Mouse (Mus musculus) hindbrain, embryonic 15.5 days (tissue): ENCODE data around the gene Htr1a. TPM values are rescaled to one million over a fixed set of nuclear protein-coding genes. Genes with fewer than 3 reads are reported as not detected.

Experiments
- polyA plus RNA-seq: library from polyadenylated mRNA; unstranded; fragments of >200 nt; fragmentation: Nextera tagmentation; extraction: Ambion mirVana; gene quantifications from 2 replicates; pipeline ENCODE4 v1.2.1, GENCODE M21; 2015

Gene Htr1a
- polyA plus RNA-seq, 1 experiment from 2014 or later = 4.1 TPM

Other genes with a start within 250 kb of the Htr1a start
- 33.3 and 35.4 TPM in 2 replicates for gene Rnf180, start 148.8 kb upstream of the Htr1a start, polyA plus RNA-seq